Mouse (Mus musculus): ENCODE results near the gene Olfr1201. TPM values are rescaled to one million over a fixed set of nuclear protein-coding genes. Genes with fewer than 3 reads are reported as not detected.

Gene Olfr1201
- polyA plus RNA-seq, 1 experiment from 2014 or later: not detected

Other genes starting within 250 kb of the Olfr1201 start
- gene Olfr1188, start 236.1 kb upstream of the Olfr1201 start, polyA plus RNA-seq (2015; fragmentation: Nextera tagmentation; extraction: Ambion mirVana): not detected in 2 replicates
- gene Olfr1189, start 206.6 kb upstream of the Olfr1201 start, polyA plus RNA-seq (2015; fragmentation: Nextera tagmentation; extraction: Ambion mirVana): not detected in 2 replicates
- not detected in 2 replicates for gene Olfr1191-ps1, start 152.5 kb upstream of the Olfr1201 start, polyA plus RNA-seq (2015; fragmentation: Nextera tagmentation; extraction: Ambion mirVana)
- not detected in 2 replicates for gene Olfr1192-ps1, start 144.5 kb upstream of the Olfr1201 start, polyA plus RNA-seq (2015; fragmentation: Nextera tagmentation; extraction: Ambion mirVana)
- not detected in 2 replicates for gene Olfr1193, start 117.4 kb upstream of the Olfr1201 start, polyA plus RNA-seq (2015; fragmentation: Nextera tagmentation; extraction: Ambion mirVana)
- not detected in 2 replicates for gene Olfr1195, start 103.8 kb upstream of the Olfr1201 start, polyA plus RNA-seq (2015; fragmentation: Nextera tagmentation; extraction: Ambion mirVana)
- gene Olfr1196, start 88.4 kb upstream of the Olfr1201 start, polyA plus RNA-seq (2015; fragmentation: Nextera tagmentation; extraction: Ambion mirVana): not detected in 2 replicates
- gene Olfr1197, start 60.7 kb upstream of the Olfr1201 start, polyA plus RNA-seq (2015; fragmentation: Nextera tagmentation; extraction: Ambion mirVana): not detected in 2 replicates
- not detected in 2 replicates for gene Olfr1198, start 41.7 kb upstream of the Olfr1201 start, polyA plus RNA-seq (2015; fragmentation: Nextera tagmentation; extraction: Ambion mirVana)
- not detected in 2 replicates for gene Olfr1199, start 32.6 kb upstream of the Olfr1201 start, polyA plus RNA-seq (2015; fragmentation: Nextera tagmentation; extraction: Ambion mirVana)
- not detected in 2 replicates for gene Olfr1200, start 22.5 kb upstream of the Olfr1201 start, polyA plus RNA-seq (2015; fragmentation: Nextera tagmentation; extraction: Ambion mirVana)
- not detected in 2 replicates for gene Olfr1202, start 21.5 kb downstream of the Olfr1201 start, polyA plus RNA-seq (2015; fragmentation: Nextera tagmentation; extraction: Ambion mirVana)
- not detected in 2 replicates for gene Olfr1205, start 36.7 kb downstream of the Olfr1201 start, polyA plus RNA-seq (2015; fragmentation: Nextera tagmentation; extraction: Ambion mirVana)
- gene Olfr1204, start 56.3 kb downstream of the Olfr1201 start, polyA plus RNA-seq (2015; fragmentation: Nextera tagmentation; extraction: Ambion mirVana): not detected in 2 replicates
- gene Olfr1206, start 70.2 kb downstream of the Olfr1201 start, polyA plus RNA-seq (2015; fragmentation: Nextera tagmentation; extraction: Ambion mirVana): not detected in 2 replicates
- gene Olfr1208, start 109.3 kb downstream of the Olfr1201 start, polyA plus RNA-seq (2015; fragmentation: Nextera tagmentation; extraction: Ambion mirVana): not detected in 2 replicates
- not detected in 2 replicates for gene Olfr1209, start 122.1 kb downstream of the Olfr1201 start, polyA plus RNA-seq (2015; fragmentation: Nextera tagmentation; extraction: Ambion mirVana)
- not detected in 2 replicates for gene Olfr1211, start 145.1 kb downstream of the Olfr1201 start, polyA plus RNA-seq (2015; fragmentation: Nextera tagmentation; extraction: Ambion mirVana)
- gene Olfr1212, start 160.9 kb downstream of the Olfr1201 start, polyA plus RNA-seq (2015; fragmentation: Nextera tagmentation; extraction: Ambion mirVana): not detected in 2 replicates
- not detected in 2 replicates for gene Gm13762, start 187.2 kb downstream of the Olfr1201 start, polyA plus RNA-seq (2015; fragmentation: Nextera tagmentation; extraction: Ambion mirVana)
- gene Olfr1214, start 199.6 kb downstream of the Olfr1201 start, polyA plus RNA-seq (2015; fragmentation: Nextera tagmentation; extraction: Ambion mirVana): not detected in 2 replicates
- not detected in 2 replicates for gene Olfr1215, start 213.9 kb downstream of the Olfr1201 start, polyA plus RNA-seq (2015; fragmentation: Nextera tagmentation; extraction: Ambion mirVana)
- not detected in 2 replicates for gene Olfr1216, start 225.3 kb downstream of the Olfr1201 start, polyA plus RNA-seq (2015; fragmentation: Nextera tagmentation; extraction: Ambion mirVana)
- gene Olfr1217, start 239.0 kb downstream of the Olfr1201 start, polyA plus RNA-seq (2015; fragmentation: Nextera tagmentation; extraction: Ambion mirVana): not detected in 2 replicates